Mouse (Mus musculus) heart, postnatal 10 days (tissue): ENCODE data around the gene Tacr3. TPM values are rescaled to one million over a fixed set of nuclear protein-coding genes. Genes with fewer than 3 reads are reported as not detected.

Source experiments
- DNase-seq, 2 experiments: peaks; one replicate each; pipeline ENCODE4 v3.0.0; 2021
- intact Hi-C: fragments of 180-260 bp; cut with DNase I; formaldehyde crosslinking; loops from one replicate; pipeline ENCODE4 v1.15.1; 2025
- total RNA-seq, 2 experiments: library from RNA; stranded (reverse); gene quantifications; 2 replicates each; pipeline ENCODE4 v1.2.3; 2021

Gene Tacr3
- not detected for total RNA-seq

GRCm38 (mm10) chr3:134828875-134829530 lies at the start of gene Tacr3:
Tacr3 (plus strand) TSS chr3:134829007.
- DNase-seq = peak in 1 of 2 experiments; percentile 1
- intact Hi-C loops = no loop called here

GRCm38 (mm10) chr3:134828492-134828874 lies 324 bp upstream of the Tacr3 start:
- intact Hi-C loops = no loop called here
- no peak for DNase-seq

- intact Hi-C loops = no loop called here
- no peak for DNase-seq
Measured at GRCm38 (mm10) chr3:134829531-134829921, 719 bp downstream of the Tacr3 start.

GRCm38 (mm10) chr3:134851342-134851741 lies 22.5 kb downstream of the Tacr3 start:
- intact Hi-C loops = no loop called here
- no peak for DNase-seq

GRCm38 (mm10) chr3:134877701-134878100 lies 48.9 kb downstream of the Tacr3 start:
- intact Hi-C loops = no loop called here
- DNase-seq = no peak

- intact Hi-C loops = no loop called here
- DNase-seq = no peak
Measured at GRCm38 (mm10) chr3:134895831-134896230, 67.0 kb downstream of the Tacr3 start.

- intact Hi-C loops = no loop called here
- DNase-seq = no peak
Measured at GRCm38 (mm10) chr3:134908890-134909289, 80.1 kb downstream of the Tacr3 start.

GRCm38 (mm10) chr3:134934703-134935102 lies 105.9 kb downstream of the Tacr3 start:
- intact Hi-C loops = no loop called here
- DNase-seq = no peak

GRCm38 (mm10) chr3:134935461-134935860 lies 106.7 kb downstream of the Tacr3 start:
- intact Hi-C loops = no loop called here
- DNase-seq = no peak

GRCm38 (mm10) chr3:134963461-134963860 lies 134.7 kb downstream of the Tacr3 start:
- DNase-seq = no peak
- intact Hi-C loops = no loop called here

GRCm38 (mm10) chr3:134978902-134979301 lies 150.1 kb downstream of the Tacr3 start:
- DNase-seq = no peak
- intact Hi-C loops = no loop called here

- intact Hi-C loops = no loop called here
- no peak for DNase-seq
Measured at GRCm38 (mm10) chr3:134980140-134980539, 151.3 kb downstream of the Tacr3 start.
